Mouse (Mus musculus): Measurements from ENCODE around the gene Wwc2.
A peak's percentile ranks its signal among the peaks of the same experiment; 100 is the strongest.

The Wwc2 gene

GRCm38 (mm10) chr8:47939933-47940870 is 50.5 kb downstream of the Wwc2 start:
- no peak for DNase-seq (ENCODE audit: low spot score in 2 of 2)

GRCm38 (mm10) chr8:47939217-47939616 is 51.5 kb downstream of the Wwc2 start:
- no peak for DNase-seq (ENCODE audit: low spot score in 2 of 2)

GRCm38 (mm10) chr8:47936386-47936785 is 54.3 kb downstream of the Wwc2 start:
- no peak for DNase-seq (ENCODE audit: low spot score in 2 of 2)

GRCm38 (mm10) chr8:47935461-47935860 is 55.3 kb downstream of the Wwc2 start:
- DNase-seq (ENCODE audit: low spot score in 2 of 2) = no peak

- DNase-seq (ENCODE audit: low spot score in 2 of 2) = no peak
These were observed 57.6 kb downstream of the Wwc2 start for GRCm38 (mm10) chr8:47933087-47933486.

GRCm38 (mm10) chr8:47932028-47932790 is 58.5 kb downstream of the Wwc2 start:
- peak; percentile 58 to 63 for DNase-seq (ENCODE audit: low spot score in 2 of 2)

GRCm38 (mm10) chr8:47931371-47931770 is 59.4 kb downstream of the Wwc2 start:
- DNase-seq (ENCODE audit: low spot score in 2 of 2) = peak in 1 of 2 experiments; percentile 18

GRCm38 (mm10) chr8:47929615-47930014 is 61.1 kb downstream of the Wwc2 start:
- no peak for DNase-seq (ENCODE audit: low spot score in 2 of 2)

GRCm38 (mm10) chr8:47928604-47929185 is 62.0 kb downstream of the Wwc2 start:
- DNase-seq (ENCODE audit: low spot score in 2 of 2) = no peak

- DNase-seq (ENCODE audit: low spot score in 2 of 2) = no peak
These were observed 65.8 kb downstream of the Wwc2 start for GRCm38 (mm10) chr8:47924921-47925320.

GRCm38 (mm10) chr8:47922816-47923215 is 67.9 kb downstream of the Wwc2 start:
- DNase-seq (ENCODE audit: low spot score in 2 of 2) = no peak

- no peak for DNase-seq (ENCODE audit: low spot score in 2 of 2)
These were observed 68.7 kb downstream of the Wwc2 start for GRCm38 (mm10) chr8:47922011-47922410.

- no peak for DNase-seq (ENCODE audit: low spot score in 2 of 2)
These were observed 70.1 kb downstream of the Wwc2 start for GRCm38 (mm10) chr8:47920575-47921144.

GRCm38 (mm10) chr8:47917060-47918035 is 73.4 kb downstream of the Wwc2 start:
- peak; percentile 36 to 41 for DNase-seq (ENCODE audit: low spot score in 2 of 2)

GRCm38 (mm10) chr8:47915521-47915920 is 75.2 kb downstream of the Wwc2 start:
- DNase-seq (ENCODE audit: low spot score in 2 of 2) = no peak

GRCm38 (mm10) chr8:47914946-47915345 is 75.8 kb downstream of the Wwc2 start:
- DNase-seq (ENCODE audit: low spot score in 2 of 2) = no peak

- DNase-seq (ENCODE audit: low spot score in 2 of 2) = no peak
These were observed 76.6 kb downstream of the Wwc2 start for GRCm38 (mm10) chr8:47914161-47914560.

- no peak for DNase-seq (ENCODE audit: low spot score in 2 of 2)
These were observed 77.1 kb downstream of the Wwc2 start for GRCm38 (mm10) chr8:47913621-47914020.

- no peak for DNase-seq (ENCODE audit: low spot score in 2 of 2)
These were observed 81.0 kb downstream of the Wwc2 start for GRCm38 (mm10) chr8:47909681-47910080.

GRCm38 (mm10) chr8:47907056-47907455 is 83.7 kb downstream of the Wwc2 start:
- no peak for DNase-seq (ENCODE audit: low spot score in 2 of 2)

- DNase-seq (ENCODE audit: low spot score in 2 of 2) = no peak
These were observed 84.6 kb downstream of the Wwc2 start for GRCm38 (mm10) chr8:47906142-47906541.

Data from right cerebral cortex, adult 2 months (tissue).